Mouse (Mus musculus): ENCODE data around the gene Ankrd35. TPM values are rescaled to one million over a fixed set of nuclear protein-coding genes. Genes with fewer than 3 reads are reported as not detected.

Gene Ankrd35
- 1.2 and 3.5 TPM in 2 replicates for polyA plus RNA-seq (2015; fragmentation: Nextera tagmentation; extraction: Ambion mirVana)

DNA sequence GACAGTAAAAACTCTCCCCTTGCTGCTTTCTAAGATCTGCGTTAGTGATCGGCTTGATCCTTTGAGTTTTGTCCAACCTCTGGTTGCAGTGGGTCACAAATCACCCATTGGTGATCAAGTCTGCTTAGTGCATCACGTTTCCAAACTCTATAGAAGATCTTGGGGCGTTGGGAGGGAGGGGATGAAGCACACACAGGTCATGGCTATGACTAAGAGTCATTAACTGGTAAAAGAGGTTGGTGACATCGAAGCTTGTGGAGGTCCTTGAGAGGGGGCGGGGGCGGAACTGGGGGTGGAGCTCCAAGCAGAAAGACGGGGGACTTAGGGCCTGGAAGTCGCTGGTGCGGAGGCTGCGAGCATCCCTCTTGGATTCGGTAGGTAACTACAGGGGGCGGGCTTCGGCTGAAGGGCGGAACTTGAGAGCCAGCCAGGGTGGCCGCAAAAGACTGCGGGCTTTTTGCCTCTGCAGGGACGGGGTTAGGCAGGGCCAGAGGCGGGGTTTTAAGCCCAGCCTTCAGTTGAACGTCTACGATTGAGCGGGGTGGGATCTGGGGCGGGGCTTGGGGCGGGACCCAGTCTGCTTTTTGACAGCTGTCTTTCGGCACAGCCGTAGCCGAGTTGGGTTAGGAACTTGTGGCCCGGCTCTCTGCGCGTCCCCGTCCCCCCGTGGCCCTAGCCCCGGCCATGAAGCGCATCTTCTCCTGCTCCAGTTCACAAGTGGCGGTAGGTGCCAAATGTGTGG is at the start of gene Ankrd35:
Gene Ankrd35, plus strand, starts transcription at position 405 of the 742 bp plus-strand sequence.
- Histone ChIP-seq H3K36me3 (ENCODE audit: control insufficient read depth, insufficient read depth) (no peaks in the 10 kb centered on the region), H3K4me2 (ENCODE audit: low read length) (peak within 1 kb of the TSS; percentile 83), H3K27ac (ENCODE audit: low read length) (no peak within 1 kb of the TSS), H3K27me3 (replicated peaks; ENCODE audit: control insufficient read depth, insufficient read depth, low read length) (0 out of 2 replicates have a peak, but pooled peaks cover 3% of the 10 kb centered on the region), H3K4me3 (replicated peaks; ENCODE audit: low read length) (peak within 1 kb of the TSS; percentile 56), H3K4me1 (replicated peaks; ENCODE audit: control insufficient read depth, insufficient read depth, low read length) (peaks cover 9% of the 10 kb centered on the region), H3K9ac (replicated peaks; ENCODE audit: low read depth, low read length) (peak within 1 kb of the TSS; percentile 56), H3K9me3 (ENCODE audit: control insufficient read depth, low read length) (no peaks in the 10 kb centered on the region)
- WGBS: 5% methylated on average over 35 of the region's 35 CpGs
- ATAC-seq: peak; percentile 94

DNA sequence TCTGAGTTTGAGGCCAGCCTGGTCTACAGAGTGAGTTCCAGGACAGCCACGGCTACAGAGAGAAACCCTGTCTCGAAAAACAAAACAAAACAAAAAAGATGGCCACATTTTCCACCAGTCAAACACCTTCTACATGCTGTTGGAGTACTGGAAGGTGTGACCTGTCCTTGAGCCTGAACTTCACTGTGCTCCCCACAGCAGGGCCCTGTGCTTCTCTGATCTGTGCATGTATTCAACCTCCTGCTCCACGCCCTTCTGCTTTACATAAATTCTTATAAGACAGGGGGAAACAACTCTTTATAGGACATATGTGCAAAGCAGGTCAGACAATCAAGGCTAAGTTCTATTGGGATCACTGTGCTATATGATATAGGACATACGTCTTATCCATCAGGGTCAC is 46.7 kb upstream of the Ankrd35 start:
- H3K4me1 ChIP-seq (replicated peaks; ENCODE audit: control insufficient read depth, insufficient read depth, low read length): no peaks in the 10 kb centered on the region
- 91% methylated on average over 4 of the region's 4 CpGs for WGBS
- H3K9ac ChIP-seq (replicated peaks; ENCODE audit: low read depth, low read length): no peak overlapping the region
- no peak overlapping the region for H3K27ac ChIP-seq (ENCODE audit: low read length)
- no peak overlapping the region for H3K4me2 ChIP-seq (ENCODE audit: low read length)
- no peaks in the 10 kb centered on the region for H3K27me3 ChIP-seq (replicated peaks; ENCODE audit: control insufficient read depth, insufficient read depth, low read length)
- ATAC-seq: no peak
- H3K4me3 ChIP-seq (replicated peaks; ENCODE audit: low read length): no peak overlapping the region
- no peaks in the 10 kb centered on the region for H3K9me3 ChIP-seq (ENCODE audit: control insufficient read depth, low read length)
- H3K36me3 ChIP-seq (ENCODE audit: control insufficient read depth, insufficient read depth): peaks cover 15% of the 10 kb centered on the region

DNA sequence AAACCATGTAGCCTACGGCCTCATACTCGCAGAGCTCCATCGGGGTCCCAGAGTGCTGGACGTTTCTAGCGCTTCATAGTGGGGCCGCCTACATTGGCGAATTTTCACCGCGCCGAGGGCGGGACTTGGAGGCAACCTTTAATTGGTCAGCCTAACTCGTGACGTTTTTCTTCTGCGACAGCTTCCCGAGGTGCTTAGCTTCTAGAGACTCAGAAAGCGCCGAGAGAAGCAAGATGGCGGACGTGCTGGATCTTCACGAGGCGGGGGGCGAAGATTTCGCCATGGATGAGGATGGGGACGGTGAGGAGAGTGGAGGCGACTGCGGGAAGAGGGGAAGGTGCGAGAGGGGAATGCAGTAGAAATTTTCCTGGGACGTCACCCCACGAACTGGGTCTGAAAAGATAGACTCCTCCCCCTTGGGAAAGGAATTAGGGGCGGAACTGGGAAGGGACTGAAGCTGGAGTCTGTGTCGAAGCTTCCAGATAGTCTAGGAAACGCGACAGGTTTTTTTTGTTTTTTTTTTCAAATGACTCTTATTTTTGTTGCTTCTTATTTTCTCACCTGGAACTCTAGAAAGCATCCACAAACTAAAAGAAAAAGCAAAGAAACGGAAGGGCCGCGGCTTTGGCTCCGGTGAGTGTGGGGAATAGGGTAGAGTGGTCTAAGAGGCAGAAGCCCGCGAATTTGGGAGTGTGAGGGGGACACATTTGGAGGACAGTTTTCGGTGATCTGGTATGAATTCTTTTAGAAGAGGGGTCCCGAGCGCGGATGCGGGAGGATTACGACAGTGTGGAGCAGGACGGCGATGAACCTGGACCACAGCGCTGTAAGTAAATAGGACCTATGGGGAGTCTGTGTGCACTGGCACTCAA is 40.0 kb upstream of the Ankrd35 start, which contains the start of gene Rbm8a:
Gene Rbm8a, plus strand, starts transcription at position 205 of the 872 bp plus-strand sequence.
- peak; percentile 94 for ATAC-seq
- H3K4me1 ChIP-seq (replicated peaks; ENCODE audit: control insufficient read depth, insufficient read depth, low read length): peaks cover 18% of the 10 kb centered on the region
- no peaks in the 10 kb centered on the region for H3K9me3 ChIP-seq (ENCODE audit: control insufficient read depth, low read length)
- H3K36me3 ChIP-seq (ENCODE audit: control insufficient read depth, insufficient read depth): peaks cover 4% of the 10 kb centered on the region; the same call in 1 of the 2 replicates
- peak within 1 kb of the TSS; percentile 81 for H3K27ac ChIP-seq (ENCODE audit: low read length)
- peak within 1 kb of the TSS; percentile 75 for H3K4me3 ChIP-seq (replicated peaks; ENCODE audit: low read length)
- H3K4me2 ChIP-seq (ENCODE audit: low read length): peak within 1 kb of the TSS; percentile 76
- H3K27me3 ChIP-seq (replicated peaks; ENCODE audit: control insufficient read depth, insufficient read depth, low read length): no peaks in the 10 kb centered on the region
- WGBS: under 1% methylated on average over 48 of the region's 48 CpGs
- H3K9ac ChIP-seq (replicated peaks; ENCODE audit: low read depth, low read length): peak within 1 kb of the TSS; percentile 79

DNA sequence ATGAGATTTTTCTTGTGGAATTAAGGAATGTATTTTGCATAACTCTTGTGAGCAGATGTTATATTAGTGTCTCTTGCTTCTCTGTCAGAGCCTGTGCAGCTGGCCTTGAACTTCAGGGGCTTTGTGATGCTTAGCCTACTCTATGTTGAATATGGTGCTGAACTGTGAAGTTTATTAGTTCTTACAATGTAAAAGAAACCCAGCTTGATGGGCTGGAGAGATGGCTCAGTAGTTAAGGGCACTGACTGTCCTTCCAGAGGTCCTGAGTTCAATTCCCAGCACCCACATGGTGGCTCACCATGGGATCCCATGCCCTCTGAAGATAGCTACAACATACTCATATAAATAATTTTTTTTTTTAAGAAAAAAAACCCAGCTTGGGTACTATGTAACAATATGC is 37.9 kb upstream of the Ankrd35 start:
- Histone ChIP-seq H3K4me1 (replicated peaks; ENCODE audit: control insufficient read depth, insufficient read depth, low read length) (peaks cover 32% of the 10 kb centered on the region), H3K9me3 (ENCODE audit: control insufficient read depth, low read length) (no peaks in the 10 kb centered on the region), H3K27me3 (replicated peaks; ENCODE audit: control insufficient read depth, insufficient read depth, low read length) (no peaks in the 10 kb centered on the region), H3K9ac (replicated peaks; ENCODE audit: low read depth, low read length) (no peak overlapping the region), H3K27ac (ENCODE audit: low read length) (no peak overlapping the region), H3K4me2 (ENCODE audit: low read length) (no peak overlapping the region), H3K36me3 (ENCODE audit: control insufficient read depth, insufficient read depth) (peaks cover 2% of the 10 kb centered on the region; the same call in 1 of the 2 replicates), H3K4me3 (replicated peaks; ENCODE audit: low read length) (no peak overlapping the region)
- no peak for ATAC-seq

DNA sequence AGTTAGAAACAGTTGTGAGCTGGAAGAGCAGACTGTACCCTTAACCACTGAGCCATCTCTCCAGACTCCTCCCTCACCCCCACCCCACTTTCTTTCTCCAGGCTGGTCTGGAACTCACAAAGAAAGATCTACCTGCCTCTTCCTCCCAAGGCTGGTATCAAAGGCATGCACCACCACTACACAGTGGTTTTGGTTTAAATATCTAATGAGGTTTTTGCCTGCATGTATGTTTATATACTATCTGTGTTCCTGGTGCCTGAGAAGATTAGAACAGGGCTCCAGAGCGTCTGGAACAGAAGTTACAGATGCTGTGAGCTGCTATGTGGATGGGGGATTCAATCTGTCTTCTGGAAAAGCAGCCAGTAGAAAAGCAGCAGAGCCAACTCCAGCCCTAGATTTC is 35.9 kb upstream of the Ankrd35 start:
- H3K4me3 ChIP-seq (replicated peaks; ENCODE audit: low read length): no peak overlapping the region
- H3K27ac ChIP-seq (ENCODE audit: low read length): no peak overlapping the region
- H3K36me3 ChIP-seq (ENCODE audit: control insufficient read depth, insufficient read depth): peaks cover 11% of the 10 kb centered on the region
- H3K4me1 ChIP-seq (replicated peaks; ENCODE audit: control insufficient read depth, insufficient read depth, low read length): peaks cover 31% of the 10 kb centered on the region
- no peaks in the 10 kb centered on the region for H3K27me3 ChIP-seq (replicated peaks; ENCODE audit: control insufficient read depth, insufficient read depth, low read length)
- H3K9ac ChIP-seq (replicated peaks; ENCODE audit: low read depth, low read length): no peak overlapping the region
- no peaks in the 10 kb centered on the region for H3K9me3 ChIP-seq (ENCODE audit: control insufficient read depth, low read length)
- no peak overlapping the region for H3K4me2 ChIP-seq (ENCODE audit: low read length)
- no peak for ATAC-seq
- WGBS: 57% methylated on average over 1 of the region's 1 CpGs

DNA sequence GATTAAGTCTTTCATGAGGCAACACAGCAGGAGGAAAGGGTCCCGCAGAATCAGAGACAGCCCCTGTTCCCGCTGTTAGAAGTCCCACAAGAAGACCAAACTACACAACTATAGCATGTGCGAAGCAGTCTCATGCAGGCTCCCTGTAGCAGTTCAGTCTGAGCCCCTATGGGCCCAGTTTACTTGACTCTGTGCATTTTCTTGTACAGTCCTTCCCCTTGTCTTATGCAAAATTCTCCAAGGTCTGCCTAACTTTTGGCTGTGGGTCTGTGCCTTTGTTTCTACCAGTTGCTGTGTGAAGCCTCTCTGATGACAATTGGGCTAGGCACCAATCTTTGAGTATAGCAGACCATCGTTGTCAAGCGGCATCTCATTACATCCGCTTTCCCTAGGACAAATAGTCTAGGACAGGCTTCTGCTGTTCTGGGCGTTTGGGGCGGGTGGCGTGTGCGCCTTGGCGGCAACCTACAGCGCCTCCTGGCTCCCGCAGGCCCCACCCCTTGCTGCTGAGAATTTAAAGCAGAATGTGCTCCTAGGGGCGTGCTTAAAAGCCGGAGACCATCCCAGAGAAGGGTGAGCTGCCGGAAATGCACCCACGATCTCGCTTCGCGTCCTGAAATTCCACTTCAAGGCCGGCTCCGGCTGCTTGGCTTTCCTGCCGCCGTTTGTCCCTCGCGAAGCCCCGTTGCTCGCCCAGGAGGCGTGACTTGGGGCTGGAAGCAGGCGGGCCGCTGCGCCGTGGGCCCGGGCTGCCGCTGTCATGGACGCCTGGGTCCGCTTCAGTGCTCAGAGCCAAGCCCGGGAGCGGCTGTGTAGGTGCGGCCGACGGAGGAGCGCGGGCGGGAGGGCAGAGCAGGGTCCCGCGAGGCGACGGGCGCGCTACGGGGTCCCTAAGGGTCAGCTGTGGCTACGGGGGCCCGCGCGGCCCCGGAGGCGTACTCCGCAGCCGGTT is 34.7 kb upstream of the Ankrd35 start, which contains the start of the genes Pex11b and Gm42957:
Gene Pex11b, plus strand, starts transcription at position 449 of the 952 bp plus-strand sequence.
Gene Gm42957, plus strand, starts transcription at position 547 of the 952 bp plus-strand sequence.
- H3K27ac ChIP-seq (ENCODE audit: low read length): peak within 1 kb of the TSS; percentile 90

DNA sequence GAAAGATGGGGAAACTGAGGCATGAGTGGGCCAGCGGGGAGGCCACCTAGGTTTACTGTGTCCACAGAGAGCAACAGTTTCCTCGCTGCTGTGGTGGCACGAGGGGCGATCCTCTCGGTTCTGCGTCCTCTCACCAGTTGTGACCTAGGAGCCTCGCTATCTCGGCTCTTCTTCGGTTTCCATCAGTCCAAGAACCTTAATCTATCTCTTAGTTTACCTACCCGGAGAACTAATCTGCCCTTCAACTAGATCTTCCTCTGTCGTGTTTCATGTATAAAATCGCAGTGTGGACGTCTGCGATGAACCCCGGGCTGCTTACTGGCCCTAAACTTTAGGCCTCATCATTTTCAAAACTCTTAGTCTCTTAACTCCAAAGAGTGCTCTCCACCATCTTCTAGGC is 34.0 kb upstream of the Ankrd35 start:
- Histone ChIP-seq H3K27me3 (replicated peaks; ENCODE audit: control insufficient read depth, insufficient read depth, low read length) (no peaks in the 10 kb centered on the region), H3K27ac (ENCODE audit: low read length) (peak overlapping the region; percentile 90; the same call in 1 of the 2 replicates), H3K4me1 (replicated peaks; ENCODE audit: control insufficient read depth, insufficient read depth, low read length) (peaks cover 26% of the 10 kb centered on the region), H3K36me3 (ENCODE audit: control insufficient read depth, insufficient read depth) (peaks cover 14% of the 10 kb centered on the region), H3K9me3 (ENCODE audit: control insufficient read depth, low read length) (no peaks in the 10 kb centered on the region), H3K4me3 (replicated peaks; ENCODE audit: low read length) (peak overlapping the region; percentile 71), H3K9ac (replicated peaks; ENCODE audit: low read depth, low read length) (peak overlapping the region; percentile 90), H3K4me2 (ENCODE audit: low read length) (peak overlapping the region; percentile 64)
- no peak for ATAC-seq
- 9% methylated on average over 15 of the region's 15 CpGs for WGBS

More for the DNA sequence above, 34.7 kb upstream of the Ankrd35 start, which contains the start of the genes Pex11b and Gm42957:
- H3K4me3 ChIP-seq (replicated peaks; ENCODE audit: low read length): peak within 1 kb of the TSS; percentile 71
- WGBS: 2% methylated on average over 55 of the region's 60 CpGs
- H3K9ac ChIP-seq (replicated peaks; ENCODE audit: low read depth, low read length): peak within 1 kb of the TSS; percentile 90
- H3K36me3 ChIP-seq (ENCODE audit: control insufficient read depth, insufficient read depth): peaks cover 13% of the 10 kb centered on the region
- H3K9me3 ChIP-seq (ENCODE audit: control insufficient read depth, low read length): no peaks in the 10 kb centered on the region
- peak; percentile 93 for ATAC-seq
- peaks cover 30% of the 10 kb centered on the region for H3K4me1 ChIP-seq (replicated peaks; ENCODE audit: control insufficient read depth, insufficient read depth, low read length)
- H3K4me2 ChIP-seq (ENCODE audit: low read length): peak within 1 kb of the TSS; percentile 64
- no peaks in the 10 kb centered on the region for H3K27me3 ChIP-seq (replicated peaks; ENCODE audit: control insufficient read depth, insufficient read depth, low read length)

DNA sequence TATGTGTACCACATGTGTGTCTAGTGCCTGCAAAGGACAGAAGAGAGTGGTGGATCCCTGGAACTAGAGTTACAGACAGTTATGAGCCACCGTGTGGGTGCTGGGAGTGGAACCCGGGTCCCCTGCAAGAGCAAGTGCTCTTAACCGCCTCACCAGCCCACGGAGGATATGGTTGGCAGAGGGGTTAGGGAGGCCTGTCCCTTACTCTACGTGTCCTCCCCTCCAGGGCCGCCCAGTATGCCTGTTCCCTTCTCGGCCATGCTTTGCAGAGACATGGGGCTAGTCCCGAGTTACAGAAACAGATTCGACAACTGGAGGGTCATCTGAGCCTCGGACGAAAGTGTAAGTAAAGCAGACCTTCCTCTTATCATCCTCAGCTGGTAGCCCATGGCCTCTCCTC is 33.5 kb upstream of the Ankrd35 start:
- H3K27ac ChIP-seq (ENCODE audit: low read length): no peak overlapping the region
- H3K36me3 ChIP-seq (ENCODE audit: control insufficient read depth, insufficient read depth): peaks cover 14% of the 10 kb centered on the region
- no peak overlapping the region for H3K9ac ChIP-seq (replicated peaks; ENCODE audit: low read depth, low read length)
- H3K9me3 ChIP-seq (ENCODE audit: control insufficient read depth, low read length): no peaks in the 10 kb centered on the region
- H3K27me3 ChIP-seq (replicated peaks; ENCODE audit: control insufficient read depth, insufficient read depth, low read length): no peaks in the 10 kb centered on the region
- H3K4me1 ChIP-seq (replicated peaks; ENCODE audit: control insufficient read depth, insufficient read depth, low read length): peaks cover 21% of the 10 kb centered on the region
- peak overlapping the region; percentile 71 for H3K4me3 ChIP-seq (replicated peaks; ENCODE audit: low read length)
- no peak for ATAC-seq
- WGBS: 68% methylated on average over 11 of the region's 11 CpGs
- peak overlapping the region; percentile 64 for H3K4me2 ChIP-seq (ENCODE audit: low read length)

Data from forebrain, embryonic 16.5 days (tissue).